Mouse (Mus musculus) limb, embryonic 14.5 days (tissue): ENCODE data around the gene Aebp1. TPM values are rescaled to one million over a fixed set of nuclear protein-coding genes. Genes with fewer than 3 reads are reported as not detected.

Source experiments
- ATAC-seq: fragments of 200-750 bp; cut with Nextera tagmentation; 2 replicates; pipeline ENCODE4 v1.8.0; 2017; ENCODE audit warnings: low read depth, moderate number of reproducible peaks, moderate TSS enrichment; ENCODE audit not compliant: low FRiP score
- DNase-seq: peaks from one replicate; pipeline ENCODE4 v3.0.0-alpha.2; 2015; ENCODE audit warnings: low spot score
- H3K27ac ChIP-seq: fragments of 300-500 bp; sonication (generic); replicated peaks from 2 replicates; pipeline ENCODE4 v1.5.1; 2014; ENCODE audit warnings: low read depth, mild to moderate bottlenecking, low read length, moderate library complexity, mixed read lengths
- H3K27me3 ChIP-seq: fragments of 300-500 bp; sonication (generic); 2 replicates; pipeline ENCODE4 v1.6.1; 2014; ENCODE audit warnings: low read length, mixed read lengths; ENCODE audit not compliant: control insufficient read depth, insufficient read depth
- H3K36me3 ChIP-seq: fragments of 300-500 bp; sonication (generic); 2 replicates; pipeline ENCODE4 v1.6.1; 2014; ENCODE audit warnings: mild to moderate bottlenecking, low read length, moderate library complexity, mixed read lengths; ENCODE audit not compliant: control insufficient read depth, insufficient read depth
- H3K4me1 ChIP-seq: fragments of 300-500 bp; sonication (generic); 2 replicates; pipeline ENCODE4 v1.6.1; 2014; ENCODE audit warnings: antibody characterized with exemption, low read length, mixed read lengths; ENCODE audit not compliant: control insufficient read depth, insufficient read depth
- H3K4me2 ChIP-seq: fragments of 300-500 bp; sonication (generic); replicated peaks from 2 replicates; pipeline ENCODE4 v1.6.1; 2014; ENCODE audit warnings: low read depth, mild to moderate bottlenecking, low read length, moderate library complexity; ENCODE audit not compliant: severe bottlenecking
- H3K4me3 ChIP-seq: fragments of 300-500 bp; sonication (generic); replicated peaks from 2 replicates; pipeline ENCODE4 v1.5.1; 2014; ENCODE audit warnings: low read length
- H3K9ac ChIP-seq: fragments of 300-500 bp; sonication (generic); 2 replicates; pipeline ENCODE4 v1.6.1; 2014; ENCODE audit warnings: mild to moderate bottlenecking, low read depth, low read length, moderate library complexity; ENCODE audit not compliant: severe bottlenecking
- H3K9me3 ChIP-seq: fragments of 300-500 bp; sonication (generic); 2 replicates; pipeline ENCODE4 v1.6.1; 2016; ENCODE audit warnings: low read length; ENCODE audit not compliant: control insufficient read depth
- POLR2A ChIP-seq: fragments of 200-500 bp; IDR thresholded peaks from 2 replicates; pipeline ENCODE4 v1.8.0; 2012; ENCODE audit warnings: inconsistent platforms, mild to moderate bottlenecking, moderate library complexity, borderline replicate concordance; ENCODE audit not compliant: insufficient read depth, insufficient read length; ENCODE audit errors: extremely low read depth
- WGBS: fragments of 180-500 bp; shearing (Covaris S2); extraction: QIAGEN DNeasy Blood & Tissue Kit; methylation state at CpG from one replicate; pipeline ENCODE4 v1.1.7; 2014; 5-methylcytosine and 5-hydroxymethylcytosine counted together
- polyA plus RNA-seq, 2 experiments: library from polyadenylated mRNA; depleted of rRNA in 1 of 2; stranded (reverse) in 1 of 2; unstranded in 1 of 2; fragments of >200 nt; fragmentation: Nextera tagmentation in 1 of 2; extraction: Ambion mirVana in 1 of 2; gene quantifications; 2 replicates each; pipeline versions ENCODE4 v1.2.1 to v1.2.3; 2012 to 2014

The Aebp1 gene
- polyA plus RNA-seq, 2 experiments: 51.7 to 60.6 TPM

DNA sequence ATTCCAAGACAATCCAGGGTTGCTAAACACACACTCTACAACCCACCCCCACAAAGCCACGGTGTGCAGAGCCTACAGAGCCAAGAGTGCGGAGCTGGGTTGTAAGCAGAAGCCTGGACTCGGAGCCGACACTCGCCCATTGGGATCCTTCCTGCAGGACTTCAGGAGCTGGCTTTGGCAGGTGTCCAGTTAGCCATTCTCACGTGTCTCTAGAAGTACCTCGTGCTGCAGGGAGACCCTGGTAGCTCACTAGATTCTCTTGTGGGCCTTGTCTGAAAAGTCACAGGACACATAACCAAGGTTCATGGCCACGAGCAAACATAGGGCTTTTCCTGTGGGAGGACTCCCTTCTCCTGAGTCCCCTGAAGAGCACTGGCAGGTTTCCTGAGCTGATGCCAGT is 51.5 kb downstream of the Aebp1 start:
- ATAC-seq: no peak
- Histone ChIP-seq H3K27ac (no peak overlapping the region), H3K36me3 (no peaks in the 10 kb centered on the region), H3K4me3 (no peak overlapping the region), H3K9ac (no peak overlapping the region), H3K27me3 (no peaks in the 10 kb centered on the region), H3K4me2 (no peak overlapping the region), H3K4me1 (peaks cover 5% of the 10 kb centered on the region; the same call in 1 of the 2 replicates), H3K9me3 (no peaks in the 10 kb centered on the region)
- DNase-seq: no peak
- no peak for TF ChIP-seq POLR2A
- WGBS: 54% methylated on average over 8 of the region's 8 CpGs

DNA sequence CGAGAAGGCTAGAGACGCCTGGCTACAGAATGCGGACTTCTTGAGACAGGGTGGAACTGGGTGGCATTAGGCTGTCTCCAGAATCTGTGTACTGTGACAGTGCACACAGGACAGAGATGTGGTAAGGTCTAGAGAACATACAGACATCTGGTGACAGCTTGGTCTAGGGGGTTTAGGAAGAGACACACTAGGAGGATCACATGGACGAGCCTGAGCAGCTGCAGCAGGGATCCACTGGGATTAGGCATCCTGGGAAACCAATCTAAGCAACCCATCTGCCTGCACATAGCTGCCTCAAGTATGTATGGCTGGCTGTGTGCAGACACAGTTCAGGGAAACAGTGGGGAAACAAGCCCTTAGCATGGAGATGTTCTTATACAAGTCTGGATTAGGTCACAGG is 52.2 kb downstream of the Aebp1 start:
- Histone ChIP-seq H3K36me3 (no peaks in the 10 kb centered on the region), H3K4me1 (peaks cover 5% of the 10 kb centered on the region; the same call in 1 of the 2 replicates), H3K4me3 (no peak overlapping the region), H3K27ac (no peak overlapping the region), H3K9ac (no peak overlapping the region), H3K4me2 (no peak overlapping the region), H3K9me3 (no peaks in the 10 kb centered on the region), H3K27me3 (no peaks in the 10 kb centered on the region)
- no peak for DNase-seq
- ATAC-seq: no peak
- TF ChIP-seq POLR2A: no peak
- 79% methylated on average over 4 of the region's 4 CpGs for WGBS

DNA sequence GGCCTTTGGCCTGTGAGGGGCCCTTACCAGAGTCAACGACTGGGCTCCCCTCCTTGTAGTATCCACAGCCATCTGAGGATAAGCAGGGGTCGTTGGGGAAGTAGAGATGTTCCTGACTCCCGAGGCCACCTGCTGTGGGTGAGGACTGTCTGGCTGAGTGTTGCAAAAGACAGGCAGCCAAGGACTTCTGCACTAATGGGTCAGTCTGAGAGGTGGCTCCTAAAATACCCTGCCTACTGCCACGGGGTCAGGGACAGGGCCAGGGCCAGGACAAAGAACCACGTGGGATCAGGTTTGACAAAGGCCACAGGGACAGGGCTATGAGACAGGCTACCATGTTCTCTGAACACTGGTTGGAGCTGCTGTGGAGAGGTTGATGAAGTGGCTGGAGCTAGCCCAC is 53.2 kb downstream of the Aebp1 start:
- H3K4me3 ChIP-seq: no peak overlapping the region
- peaks cover 5% of the 10 kb centered on the region; the same call in 1 of the 2 replicates for H3K4me1 ChIP-seq
- no peaks in the 10 kb centered on the region for H3K27me3 ChIP-seq
- H3K36me3 ChIP-seq: no peaks in the 10 kb centered on the region
- no peak overlapping the region for H3K27ac ChIP-seq
- no peaks in the 10 kb centered on the region for H3K9me3 ChIP-seq
- ATAC-seq (no peak), DNase-seq (no peak)
- H3K9ac ChIP-seq: no peak overlapping the region
- H3K4me2 ChIP-seq: no peak overlapping the region
- TF ChIP-seq POLR2A: no peak
- 61% methylated on average over 5 of the region's 5 CpGs for WGBS

DNA sequence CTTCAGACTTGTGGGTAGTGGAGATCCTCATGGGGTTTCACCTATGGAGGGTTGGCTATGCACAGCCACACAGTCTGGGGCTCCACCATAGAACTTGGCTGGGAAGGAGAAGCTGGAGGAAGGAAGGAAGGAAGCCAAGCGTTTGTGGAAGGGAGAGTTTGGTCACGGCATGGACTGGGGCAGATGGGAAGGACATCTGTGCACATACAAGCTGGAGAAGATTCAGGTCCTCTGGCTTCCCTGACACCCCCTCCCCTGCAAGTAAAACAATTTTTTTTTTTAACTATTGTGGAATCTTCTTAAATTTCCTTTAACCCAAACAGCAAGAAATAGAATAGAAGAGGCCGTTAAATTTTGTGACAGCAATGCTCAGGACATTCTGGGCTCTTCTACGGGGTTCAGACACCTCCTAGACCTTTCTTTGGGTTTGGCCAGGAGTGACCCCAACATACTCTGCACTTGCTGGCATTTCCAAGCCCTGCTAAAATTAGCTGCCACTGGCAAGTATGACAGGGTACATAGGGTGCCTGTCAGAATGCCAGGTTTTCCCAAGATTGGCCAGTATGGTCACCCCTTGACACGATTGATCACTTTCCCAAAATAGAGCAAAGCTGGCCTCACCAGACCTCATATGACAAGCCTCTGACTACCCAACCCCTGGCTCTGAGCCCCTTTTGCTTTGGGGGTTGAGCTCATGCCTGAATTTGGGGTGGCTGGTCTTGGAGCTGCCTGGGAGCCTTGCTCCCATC is 53.9 kb downstream of the Aebp1 start:
- Histone ChIP-seq H3K27me3 (no peaks in the 10 kb centered on the region), H3K4me1 (peaks cover 5% of the 10 kb centered on the region; the same call in 1 of the 2 replicates), H3K9ac (no peak overlapping the region), H3K4me2 (no peak overlapping the region), H3K4me3 (no peak overlapping the region), H3K36me3 (no peaks in the 10 kb centered on the region), H3K9me3 (no peaks in the 10 kb centered on the region), H3K27ac (no peak overlapping the region)
- ATAC-seq (no peak), DNase-seq (no peak)
- no peak for TF ChIP-seq POLR2A
- 83% methylated on average over 5 of the region's 5 CpGs for WGBS

DNA sequence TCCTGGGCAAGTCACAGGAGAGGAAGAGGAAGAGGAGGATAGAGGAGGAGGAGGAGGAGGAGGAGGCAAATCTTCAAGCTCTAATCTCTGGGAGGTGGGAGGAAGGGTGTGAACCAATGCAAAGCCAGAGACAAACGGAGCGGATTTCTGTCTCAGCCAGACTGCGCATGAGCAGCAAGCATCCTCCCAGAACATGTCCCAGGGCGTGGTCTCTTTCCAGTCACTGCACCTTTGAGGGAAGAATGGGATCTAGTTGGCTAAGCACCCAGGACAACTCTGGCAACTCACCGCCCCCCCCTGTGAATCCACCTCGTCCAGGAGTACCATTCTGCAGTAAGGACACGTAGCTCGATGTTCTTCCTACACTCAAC is 54.4 kb downstream of the Aebp1 start:
- H3K9me3 ChIP-seq: no peaks in the 10 kb centered on the region
- H3K4me2 ChIP-seq: no peak overlapping the region
- ATAC-seq (no peak), DNase-seq (no peak)
- no peak for TF ChIP-seq POLR2A
- peaks cover 5% of the 10 kb centered on the region; the same call in 1 of the 2 replicates for H3K4me1 ChIP-seq
- no peak overlapping the region for H3K9ac ChIP-seq
- no peak overlapping the region for H3K27ac ChIP-seq
- WGBS: 69% methylated on average over 8 of the region's 8 CpGs
- no peaks in the 10 kb centered on the region for H3K27me3 ChIP-seq
- H3K4me3 ChIP-seq: no peak overlapping the region
- H3K36me3 ChIP-seq: no peaks in the 10 kb centered on the region
